Mouse (Mus musculus) ES-Bruce4 (cell line): Measurements from ENCODE around the gene Noc3l. TPM values are rescaled to one million over a fixed set of nuclear protein-coding genes. Genes with fewer than 3 reads are reported as not detected.

Experiments used
- H3K27ac ChIP-seq: 2 replicates; pipeline ENCODE4 v1.5.1; 2012; ENCODE audit warnings: low read length, inconsistent platforms; ENCODE audit not compliant: insufficient read depth
- H3K27me3 ChIP-seq: 2 replicates; pipeline ENCODE4 v1.6.1; 2012; ENCODE audit warnings: mild to moderate bottlenecking, low read length, inconsistent platforms; ENCODE audit not compliant: control insufficient read depth, poor library complexity, insufficient read depth, severe bottlenecking
- H3K36me3 ChIP-seq: 2 replicates; pipeline ENCODE4 v1.6.1; 2012; ENCODE audit warnings: inconsistent platforms, mild to moderate bottlenecking, low read length, moderate library complexity; ENCODE audit not compliant: control insufficient read depth, poor library complexity, insufficient read depth, severe bottlenecking
- H3K4me1 ChIP-seq: one replicate; pipeline ENCODE4 v1.8.1; 2011; ENCODE audit warnings: low read length; ENCODE audit not compliant: control insufficient read depth, insufficient read depth
- H3K4me3 ChIP-seq: 2 replicates; pipeline ENCODE4 v1.5.1; 2011; ENCODE audit warnings: low read depth, mild to moderate bottlenecking, low read length
- H3K9ac ChIP-seq: 2 replicates; pipeline ENCODE4 v1.6.1; 2012; ENCODE audit warnings: low read depth, mild to moderate bottlenecking, inconsistent platforms; ENCODE audit not compliant: poor library complexity, severe bottlenecking
- H3K9me3 ChIP-seq: replicated peaks from 2 replicates; pipeline ENCODE4 v1.6.1; 2012; ENCODE audit warnings: mild to moderate bottlenecking, low read length, inconsistent platforms; ENCODE audit not compliant: control insufficient read depth, poor library complexity, insufficient read depth, severe bottlenecking
- CTCF ChIP-seq: IDR thresholded peaks from one replicate; pipeline ENCODE4 v1.8.1; 2011; ENCODE audit warnings: low read depth, low read length
- EP300 ChIP-seq: IDR thresholded peaks from 2 replicates; pipeline ENCODE4 v1.6.1; 2011; ENCODE audit warnings: low read depth, low read length; ENCODE audit not compliant: insufficient read depth
- POLR2A ChIP-seq: IDR thresholded peaks from one replicate; pipeline ENCODE4 v1.8.1; 2011; ENCODE audit warnings: low read length; ENCODE audit not compliant: insufficient read depth
- polyA plus RNA-seq: library from polyadenylated mRNA; stranded (reverse); fragments of >200 nt; gene quantifications from 2 replicates; pipeline ENCODE4 v1.2.4, GENCODE M21; 2011; ENCODE audit warnings: low read depth; ENCODE audit not compliant: missing spikeins, insufficient read depth, insufficient read length

Noc3l gene
- polyA plus RNA-seq, 1 experiment: 34.7 TPM

DNA sequence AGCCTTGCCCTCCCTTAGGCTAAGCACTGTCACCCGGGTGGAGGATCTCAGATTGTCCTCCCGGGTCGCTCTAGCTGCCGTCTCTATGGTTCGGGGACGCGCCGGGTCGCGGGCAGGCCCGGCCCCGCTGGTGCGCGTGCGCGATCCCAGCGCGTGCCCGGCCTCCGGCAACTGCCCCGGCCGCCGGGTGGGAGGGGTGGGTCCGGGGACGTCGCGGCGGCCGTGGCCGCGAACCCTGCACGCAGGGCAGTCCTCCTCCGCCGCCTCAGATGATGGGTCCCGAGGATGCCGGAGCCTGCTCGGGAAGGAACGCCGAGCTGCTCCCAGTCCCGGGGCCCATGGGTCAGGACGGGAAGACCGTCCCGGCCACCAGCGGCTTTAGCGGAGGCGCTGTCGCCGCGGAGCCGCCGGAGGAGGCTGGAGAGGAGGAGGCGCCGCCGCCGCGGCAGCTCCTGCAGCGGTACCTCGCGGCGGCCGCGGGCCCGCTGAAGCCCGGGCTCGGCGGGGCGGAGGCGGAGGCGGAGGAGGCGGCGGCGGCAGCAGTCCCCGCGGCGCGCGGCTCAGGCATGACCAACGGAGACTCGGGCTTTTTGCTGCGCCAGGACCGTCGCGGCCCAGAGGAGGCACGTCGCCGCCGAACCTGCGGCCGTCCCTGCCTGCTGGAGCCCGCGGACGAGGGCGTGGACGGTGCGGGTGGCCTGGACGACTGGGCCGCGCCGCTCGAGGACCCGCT, 17.6 kb upstream of the Noc3l start, which contains the start of gene Tbc1d12:
TSS of gene Tbc1d12 (plus strand) at position 142 of the 733 bp plus-strand sequence.
- Histone ChIP-seq H3K27ac (no peak within 1 kb of the TSS), H3K4me3 (peak within 1 kb of the TSS; percentile 89), H3K36me3 (0 out of 2 replicates have a peak, but pooled peaks cover 3% of the 10 kb centered on the region), H3K9me3 (no peaks in the 10 kb centered on the region), H3K4me1 (no peaks in the 10 kb centered on the region), H3K9ac (peak within 1 kb of the TSS; percentile 91), H3K27me3 (no peaks in the 10 kb centered on the region)
- TF ChIP-seq CTCF (no peak), POLR2A (no peak)

DNA sequence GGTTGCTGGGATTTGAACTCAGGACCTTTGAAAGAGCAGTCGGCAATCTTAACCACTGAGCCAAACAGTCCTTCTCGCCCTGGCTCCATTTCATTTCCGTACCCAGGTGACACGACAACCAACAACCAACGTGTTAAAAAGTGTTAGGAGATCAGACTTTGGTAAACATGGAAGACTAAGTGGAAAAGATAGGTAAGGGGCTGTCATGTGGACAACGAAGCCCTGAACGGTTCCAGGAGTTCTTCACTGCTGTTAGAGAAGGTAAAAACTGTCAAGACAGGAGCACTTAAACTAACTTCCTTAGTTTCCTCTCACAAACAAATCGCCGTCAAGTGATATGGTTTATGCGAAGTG, 17.0 kb upstream of the Noc3l start:
- no peaks in the 10 kb centered on the region for H3K27me3 ChIP-seq
- H3K4me3 ChIP-seq: peak overlapping the region; percentile 57

DNA sequence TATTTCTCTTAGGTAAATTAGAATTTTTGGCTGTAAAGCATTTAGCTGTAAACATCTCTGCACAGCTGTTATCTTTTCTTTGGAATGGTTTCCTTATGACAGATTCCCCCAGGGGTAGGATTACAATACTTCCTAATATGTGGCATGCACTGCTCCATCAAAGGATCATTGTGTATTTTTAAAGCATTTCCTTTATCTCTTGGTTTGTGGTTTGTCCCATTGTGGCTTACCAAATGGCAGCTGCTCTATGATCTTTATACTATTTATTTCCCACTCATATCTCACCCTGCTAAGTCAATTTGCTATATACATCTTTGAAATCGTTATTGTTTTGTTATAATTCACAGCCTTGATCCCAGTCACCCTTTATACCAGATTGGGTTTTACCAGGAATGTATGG, 14.2 kb upstream of the Noc3l start:
- Histone ChIP-seq H3K4me1 (no peaks in the 10 kb centered on the region), H3K4me3 (no peak overlapping the region), H3K36me3 (no peaks in the 10 kb centered on the region), H3K9me3 (no peaks in the 10 kb centered on the region), H3K9ac (no peak overlapping the region), H3K27ac (no peak overlapping the region), H3K27me3 (no peaks in the 10 kb centered on the region)
- TF ChIP-seq POLR2A (no peak), CTCF (no peak), EP300 (no peak)

More for the DNA sequence above, 17.0 kb upstream of the Noc3l start:
- 0 out of 2 replicates have a peak, but pooled peaks cover 3% of the 10 kb centered on the region for H3K36me3 ChIP-seq
- peak overlapping the region; percentile 91; the same call in 1 of the 2 replicates for H3K9ac ChIP-seq
- H3K9me3 ChIP-seq: no peaks in the 10 kb centered on the region
- no peak for TF ChIP-seq EP300
- TF ChIP-seq POLR2A: no peak
- TF ChIP-seq CTCF: no peak
- H3K4me1 ChIP-seq: no peaks in the 10 kb centered on the region
- no peak overlapping the region for H3K27ac ChIP-seq

- H3K4me3 ChIP-seq: no peak overlapping the region
- no peaks in the 10 kb centered on the region for H3K4me1 ChIP-seq
- no peak overlapping the region for H3K27ac ChIP-seq
- no peaks in the 10 kb centered on the region; the same call in 1 of the 2 replicates for H3K27me3 ChIP-seq
- peaks cover 9% of the 10 kb centered on the region for H3K36me3 ChIP-seq
- TF ChIP-seq EP300 (no peak), CTCF (no peak), POLR2A (no peak)
- H3K9me3 ChIP-seq: no peaks in the 10 kb centered on the region
- H3K9ac ChIP-seq: no peak overlapping the region
Observed at GRCm38 (mm10) chr19:38820186-38820804, 1.3 kb upstream of the Noc3l start.

GRCm38 (mm10) chr19:38819427-38819802, 378 bp upstream of the Noc3l start:
- Histone ChIP-seq H3K27me3 (no peaks in the 10 kb centered on the region), H3K4me3 (peak overlapping the region; percentile 97), H3K9ac (peak overlapping the region; percentile 68), H3K4me1 (no peaks in the 10 kb centered on the region), H3K9me3 (no peaks in the 10 kb centered on the region), H3K36me3 (peaks cover 17% of the 10 kb centered on the region), H3K27ac (peak overlapping the region; percentile 52)
- TF ChIP-seq CTCF (no peak), EP300 (no peak), POLR2A (no peak)

DNA sequence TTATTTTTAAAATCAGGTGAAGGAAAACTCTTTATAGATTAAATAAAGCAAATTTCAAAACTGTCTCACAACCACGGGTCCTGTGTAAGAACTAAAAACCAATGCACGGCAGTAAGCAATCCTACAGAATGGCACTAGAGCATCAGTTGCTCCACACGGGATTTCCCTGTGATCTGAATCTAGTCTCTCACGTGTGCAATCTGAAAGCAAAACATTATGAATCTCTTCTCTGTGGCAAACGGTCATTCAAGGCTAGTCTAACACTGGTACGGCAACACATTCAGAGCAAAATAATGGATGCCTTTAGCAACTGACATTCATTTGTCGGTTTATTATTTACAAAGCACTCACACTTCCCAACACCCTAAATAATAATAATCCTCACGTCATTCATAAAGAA, 846 bp downstream of the Noc3l start:
- Histone ChIP-seq H3K27ac (no peak overlapping the region), H3K36me3 (peaks cover 24% of the 10 kb centered on the region), H3K9me3 (no peaks in the 10 kb centered on the region), H3K4me3 (peak overlapping the region; percentile 97), H3K4me1 (no peaks in the 10 kb centered on the region), H3K27me3 (no peaks in the 10 kb centered on the region), H3K9ac (peak overlapping the region; percentile 68)
- no peak for TF ChIP-seq EP300
- TF ChIP-seq POLR2A: no peak
- no peak for TF ChIP-seq CTCF
